Mouse (Mus musculus) embryo, embryonic 10 days (tissue): ENCODE results near the gene Rbm4.

Experiments
- DNase-seq: peaks from one replicate; pipeline ENCODE4 v3.0.0-alpha.2; 2015; ENCODE audit warnings: low spot score

The Rbm4 gene

GRCm38 (mm10) chr19:4793831-4794422 lies at the start of gene Rbm4:
Rbm4 (minus strand) TSS chr19:4793901.
- DNase-seq = peak; percentile 98

DNA sequence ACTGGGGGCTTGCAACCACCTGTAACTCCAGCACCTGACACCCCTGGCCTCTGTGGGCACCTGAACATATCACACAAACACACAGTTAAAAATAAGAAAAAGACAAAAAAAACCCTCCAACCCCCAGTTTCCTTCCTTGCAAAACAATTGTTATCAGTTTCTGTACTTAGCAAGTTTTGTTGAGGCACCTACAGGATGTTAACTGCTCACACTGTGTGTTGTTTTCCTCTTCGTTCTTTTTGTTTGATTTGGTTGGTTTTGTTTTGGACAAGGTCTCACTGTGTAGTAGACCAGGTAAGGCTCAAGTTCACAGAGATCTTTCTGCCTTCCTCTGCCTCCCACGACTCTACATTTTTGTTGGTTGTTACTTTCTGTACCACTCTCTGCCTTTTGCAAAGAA lies 48.9 kb upstream of the Rbm4 start:
- DNase-seq = no peak

GRCm38 (mm10) chr19:4840848-4841247 lies 47.1 kb upstream of the Rbm4 start:
- DNase-seq = no peak

DNA sequence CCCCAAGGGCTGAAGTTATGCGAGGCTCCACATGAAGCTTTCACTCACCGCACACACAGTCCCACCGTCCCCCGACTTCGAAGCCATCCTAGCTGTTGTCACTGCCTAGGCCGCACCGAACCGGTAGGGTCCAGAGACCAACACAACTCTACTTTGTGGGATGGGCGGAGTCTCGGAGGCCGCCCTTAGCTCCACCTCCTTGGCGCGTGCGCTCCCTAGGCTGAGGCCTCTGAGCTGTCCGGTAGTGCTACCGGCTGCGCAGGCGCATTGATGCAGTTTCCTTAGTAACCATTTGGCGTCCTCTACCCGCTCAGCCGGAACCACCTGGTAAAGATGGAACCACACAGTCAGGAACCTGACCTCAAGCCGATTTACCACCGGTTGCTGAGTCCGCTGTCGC lies 45.4 kb upstream of the Rbm4 start, which contains the start of the genes Ccs and Ccdc87:
Ccs (minus strand) TSS at position 184 of the 400 bp plus-strand sequence.
Ccdc87 (plus strand) TSS at position 218 of the 400 bp plus-strand sequence.
- DNase-seq = peak; percentile 98

GRCm38 (mm10) chr19:4838526-4839140 lies 44.9 kb upstream of the Rbm4 start:
- DNase-seq = no peak

- DNase-seq = no peak
Measured at GRCm38 (mm10) chr19:4837049-4837448, 43.3 kb upstream of the Rbm4 start.

- no peak for DNase-seq
Measured at GRCm38 (mm10) chr19:4836096-4836495, 42.4 kb upstream of the Rbm4 start.

GRCm38 (mm10) chr19:4833977-4834376 lies 40.3 kb upstream of the Rbm4 start:
- no peak for DNase-seq

DNA sequence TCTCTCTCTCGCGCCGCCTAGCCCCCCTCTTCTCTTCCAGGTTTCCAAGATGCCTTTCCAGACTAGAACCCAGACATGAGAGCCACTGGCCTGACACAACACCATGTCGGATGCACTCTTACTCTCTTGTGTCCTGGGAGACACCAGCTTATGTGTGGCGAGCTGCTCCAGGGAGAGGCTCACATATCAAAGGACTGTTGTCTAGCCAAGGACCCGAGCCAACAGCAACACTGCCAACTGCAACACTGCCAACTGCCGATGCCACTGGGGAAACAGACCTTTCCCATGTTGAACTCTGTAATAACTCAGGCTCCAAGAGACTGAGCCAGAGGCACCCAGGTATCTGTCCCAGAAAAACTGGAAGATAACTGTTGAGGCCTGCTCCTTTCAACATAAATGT lies 35.5 kb upstream of the Rbm4 start:
- DNase-seq = no peak

- peak; percentile 25 for DNase-seq
Measured at GRCm38 (mm10) chr19:4828444-4829114, 34.9 kb upstream of the Rbm4 start.

GRCm38 (mm10) chr19:4820678-4821303 lies 27.1 kb upstream of the Rbm4 start:
- DNase-seq = no peak

GRCm38 (mm10) chr19:4817182-4817835 lies 23.6 kb upstream of the Rbm4 start:
- DNase-seq = no peak

DNA sequence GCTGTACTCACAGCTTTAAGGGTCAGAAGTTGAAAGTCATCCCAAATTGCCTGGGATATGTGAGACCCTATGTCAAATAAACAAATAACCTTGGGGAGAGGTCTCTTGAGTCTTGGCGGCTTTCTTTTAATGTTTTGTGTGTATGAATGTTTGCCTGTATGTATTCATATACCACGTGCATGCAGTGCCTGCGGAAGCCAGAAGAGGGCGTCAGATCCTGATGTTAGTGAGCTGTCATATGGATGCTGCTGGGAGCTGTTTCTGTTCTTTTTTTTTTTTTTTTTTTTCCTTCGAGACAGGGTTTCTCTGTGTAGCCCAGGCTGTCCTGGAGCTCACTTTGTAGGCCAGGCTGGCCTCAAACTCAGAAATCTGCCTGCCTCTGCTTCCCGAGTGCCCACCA lies 19.3 kb upstream of the Rbm4 start:
- DNase-seq = peak; percentile 64

DNA sequence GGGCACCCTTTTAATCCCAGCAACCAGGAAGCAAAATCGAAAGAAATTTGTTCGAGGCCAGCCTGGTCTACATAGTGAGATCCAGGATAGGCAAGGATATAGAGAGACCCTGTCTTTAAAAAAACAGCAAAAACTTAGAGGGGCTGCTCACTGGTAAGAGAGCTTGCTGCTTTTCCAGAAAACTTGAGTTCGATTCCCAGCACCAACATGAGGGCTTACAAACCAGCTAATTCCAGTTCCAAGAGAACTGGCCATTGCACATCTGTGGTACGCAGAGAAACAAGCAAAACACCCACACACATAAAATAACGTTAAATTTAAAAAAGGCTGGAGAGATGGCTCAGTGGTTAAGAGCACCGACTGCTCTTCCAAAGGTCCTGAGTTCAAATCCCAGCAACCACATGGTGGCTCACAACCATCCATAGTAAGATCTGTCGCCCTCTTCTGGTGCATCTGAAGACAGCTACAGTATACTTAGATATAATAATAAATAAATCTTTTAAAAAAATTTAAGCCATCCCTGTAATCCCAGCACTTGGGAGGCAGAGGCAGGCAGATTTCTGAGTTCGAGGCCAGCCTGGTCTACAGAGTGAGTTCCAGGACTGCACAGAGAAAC lies 18.7 kb upstream of the Rbm4 start:
- peak; percentile 31 for DNase-seq

GRCm38 (mm10) chr19:4811909-4812242 lies 18.2 kb upstream of the Rbm4 start:
- no peak for DNase-seq

DNA sequence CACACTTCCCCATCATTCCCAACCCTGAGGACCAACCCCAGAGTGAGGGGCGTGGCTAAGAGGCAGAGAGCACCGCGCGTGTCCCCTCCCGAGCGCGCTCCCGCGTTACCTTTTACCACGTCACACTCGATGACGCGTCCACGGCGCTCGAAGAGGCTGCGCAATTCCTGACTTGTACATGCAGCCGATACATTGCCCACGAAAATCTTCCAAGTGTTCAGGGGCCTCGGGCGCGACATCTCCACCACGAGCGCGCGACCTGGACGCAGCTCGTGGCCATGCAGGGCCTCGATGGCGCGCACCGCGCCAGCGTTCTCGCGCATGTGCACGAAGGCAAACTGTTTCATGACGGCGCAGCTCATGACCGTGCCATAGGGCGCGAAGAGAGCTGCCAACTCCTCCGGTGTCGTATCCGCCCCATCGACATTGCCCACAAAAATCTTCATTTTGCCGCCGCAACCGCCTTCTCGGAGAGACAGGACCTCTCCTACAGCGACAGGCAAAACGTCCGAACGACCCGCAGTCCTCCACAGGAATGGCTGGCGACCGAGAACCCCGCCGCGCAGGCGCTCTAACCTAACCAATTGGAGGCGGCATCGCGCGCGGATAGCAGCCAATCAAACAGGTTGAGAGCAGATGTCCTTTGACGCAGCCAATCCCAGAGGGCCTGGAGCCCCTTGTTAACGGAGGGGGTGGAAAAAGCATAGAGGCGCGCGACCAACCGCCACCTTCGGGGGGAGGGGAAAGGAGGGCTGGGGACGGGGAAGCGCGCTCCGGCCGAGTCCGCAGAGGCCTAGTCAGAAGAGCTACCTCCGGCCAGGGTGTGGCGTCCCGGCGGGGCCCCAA lies 17.6 kb upstream of the Rbm4 start, which contains the start of the genes Gm21992 and Rbm14:
Gm21992 (minus strand) TSS at position 550 of the 846 bp plus-strand sequence.
Rbm14 (minus strand) TSS at position 572 of the 846 bp plus-strand sequence.
- DNase-seq = peak; percentile 99

DNA sequence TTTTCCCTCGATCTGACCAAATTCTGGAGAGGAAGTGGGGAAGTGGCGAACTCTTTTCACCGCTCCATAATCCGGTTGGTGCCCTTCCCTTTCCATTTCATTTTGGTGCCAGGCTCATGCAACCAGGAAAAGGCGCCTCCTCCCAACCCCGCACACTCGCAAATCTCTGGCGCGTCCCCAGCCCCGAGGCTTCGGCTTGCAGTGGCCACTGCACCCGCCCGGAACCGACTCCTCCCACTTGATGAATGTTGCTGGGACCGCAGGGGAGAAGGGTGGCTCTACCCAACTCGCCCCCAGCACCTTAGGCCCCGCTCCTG lies 17.0 kb upstream of the Rbm4 start:
- no peak for DNase-seq

GRCm38 (mm10) chr19:4810309-4810708 lies 16.6 kb upstream of the Rbm4 start:
- no peak for DNase-seq

- no peak for DNase-seq
Measured at GRCm38 (mm10) chr19:4803283-4803682, 9.6 kb upstream of the Rbm4 start.

- DNase-seq = no peak
Measured at GRCm38 (mm10) chr19:4802691-4803091, 9.0 kb upstream of the Rbm4 start.

GRCm38 (mm10) chr19:4799083-4799482 lies 5.4 kb upstream of the Rbm4 start:
- no peak for DNase-seq
